Mouse (Mus musculus) retina, adult 2 months (tissue): ENCODE results near the gene Olfr1208.

Source experiments
- DNase-seq: peaks from one replicate; pipeline ENCODE4 v3.0.0-alpha.2; 2012; ENCODE audit warnings: low read depth, low spot score

Gene Olfr1208

DNA sequence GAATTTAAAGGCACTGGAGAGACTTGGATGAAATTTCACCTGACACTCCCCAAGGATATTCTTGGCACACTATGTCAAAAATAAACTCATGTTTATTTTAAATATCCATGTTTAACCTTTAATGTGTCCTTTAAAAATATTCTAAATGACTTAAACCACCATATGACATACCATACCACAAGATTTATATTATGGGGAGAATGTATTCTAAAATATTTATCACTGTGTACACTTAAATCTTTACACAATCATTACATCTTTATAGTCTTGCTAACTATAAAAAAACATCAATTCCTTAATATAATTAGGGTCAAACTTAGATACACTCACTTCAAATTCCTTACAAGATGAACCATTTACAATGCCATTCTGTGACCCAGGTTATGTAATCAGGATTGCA, at the start of gene Olfr1208:
TSS of gene Olfr1208 (minus strand) at position 101 of the 400 bp plus-strand sequence.
- no peak for DNase-seq

DNA sequence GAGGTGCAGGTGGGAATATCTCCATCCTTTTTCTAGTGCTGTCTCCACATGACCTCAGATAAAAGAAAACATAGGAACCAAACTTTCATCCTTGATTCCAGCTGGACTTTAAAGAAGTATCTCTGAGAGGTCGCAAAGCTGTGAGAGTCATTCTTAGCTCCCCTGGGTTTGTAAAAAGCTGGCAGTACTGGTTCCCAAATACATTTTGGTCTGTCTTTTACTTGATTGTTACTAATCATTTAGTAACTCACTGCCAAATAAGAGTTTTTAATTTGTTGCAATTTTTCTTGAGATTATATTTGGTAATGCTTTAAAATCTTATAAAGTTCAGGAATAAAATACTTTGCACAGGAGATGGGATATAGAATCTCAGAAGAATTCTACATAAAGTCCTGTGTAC, 35.9 kb upstream of the Olfr1208 start, which contains the start of gene Olfr1211:
TSS of gene Olfr1211 (minus strand) at position 101 of the 400 bp plus-strand sequence.
- no peak for DNase-seq

DNA sequence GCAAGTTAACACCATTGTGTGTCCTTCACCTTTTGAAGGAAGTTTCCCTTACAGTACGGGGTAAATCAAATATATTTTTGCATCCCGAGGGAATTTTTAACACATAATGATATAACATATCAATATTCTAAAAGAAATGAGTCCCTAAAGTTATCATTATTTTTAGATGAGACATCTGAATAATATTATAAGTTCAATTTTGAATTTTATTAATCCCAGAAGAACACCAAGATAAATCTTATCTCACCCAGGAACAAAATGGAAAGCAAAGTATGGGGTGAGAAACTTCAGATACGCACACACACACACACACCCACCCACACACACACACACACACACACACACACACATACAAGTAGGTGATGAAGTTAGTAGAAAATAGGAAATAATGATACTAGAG, 12.9 kb upstream of the Olfr1208 start, which contains the start of gene Olfr1209:
TSS of gene Olfr1209 (minus strand) at position 101 of the 400 bp plus-strand sequence.
- no peak for DNase-seq

- no peak for DNase-seq
Observed at GRCm38 (mm10) chr2:88862931-88863330, 39.2 kb downstream of the Olfr1208 start, which contains the start of gene Olfr1206. Gene Olfr1206 (plus strand): TSS chr2:88863231.

DNA sequence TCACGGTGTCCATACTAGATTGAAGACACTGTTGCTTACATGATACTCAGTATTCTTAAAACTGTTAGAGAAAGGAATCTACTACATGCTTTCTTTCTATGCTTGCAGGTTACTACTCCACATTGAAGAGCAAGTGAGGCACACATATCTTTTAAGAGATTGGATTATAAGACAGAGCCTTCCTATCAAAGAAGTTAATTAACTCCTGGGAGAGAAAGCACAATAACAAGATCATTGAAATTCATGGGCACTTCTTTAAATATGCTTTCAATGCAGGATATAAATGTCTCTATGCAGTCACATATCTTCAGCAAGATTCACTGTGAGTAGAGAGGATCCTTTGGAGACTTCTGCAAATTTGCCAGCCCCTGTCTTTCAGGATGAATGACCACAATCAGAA, 53.1 kb downstream of the Olfr1208 start, which contains the start of gene Olfr1204:
TSS of gene Olfr1204 (plus strand) at position 301 of the 400 bp plus-strand sequence.
- no peak for DNase-seq
